Mouse (Mus musculus) bone marrow, adult 2 months (tissue): ENCODE results near the gene Pnmal2.

Experiments
- CTCF ChIP-seq: fragments of 200-500 bp; IDR thresholded peaks from 2 replicates; pipeline ENCODE4 v1.5.1; 2011; ENCODE audit warnings: low read length, control low read depth; ENCODE audit not compliant: control insufficient read depth, insufficient read depth
- POLR2A ChIP-seq: fragments of 200-500 bp; IDR thresholded peaks from 2 replicates; pipeline ENCODE4 v1.6.1; 2011; ENCODE audit warnings: low read depth, mild to moderate bottlenecking, control low read depth, low read length, borderline replicate concordance; ENCODE audit not compliant: control insufficient read depth

- TF ChIP-seq CTCF, result no peak
- TF ChIP-seq POLR2A, result 0 out of 2 replicates have a peak, but pooled peaks have one; percentile 8
These were observed 37.5 kb upstream of the Pnmal2 start for GRCm38 (mm10) chr7:16906889-16907559.
